Mouse (Mus musculus): Measurements from ENCODE around the gene Sae1. TPM values are rescaled to one million over a fixed set of nuclear protein-coding genes. Genes with fewer than 3 reads are reported as not detected.

The Sae1 gene
- polyA plus RNA-seq (2015; fragmentation: Illumina TruSeq; extraction: RNeasy Lipid Tissue Mini Kit (QIAGEN cat#74804); ENCODE audit: insufficient read depth, low read depth, low replicate concordance), result 10.5 TPM

DNA sequence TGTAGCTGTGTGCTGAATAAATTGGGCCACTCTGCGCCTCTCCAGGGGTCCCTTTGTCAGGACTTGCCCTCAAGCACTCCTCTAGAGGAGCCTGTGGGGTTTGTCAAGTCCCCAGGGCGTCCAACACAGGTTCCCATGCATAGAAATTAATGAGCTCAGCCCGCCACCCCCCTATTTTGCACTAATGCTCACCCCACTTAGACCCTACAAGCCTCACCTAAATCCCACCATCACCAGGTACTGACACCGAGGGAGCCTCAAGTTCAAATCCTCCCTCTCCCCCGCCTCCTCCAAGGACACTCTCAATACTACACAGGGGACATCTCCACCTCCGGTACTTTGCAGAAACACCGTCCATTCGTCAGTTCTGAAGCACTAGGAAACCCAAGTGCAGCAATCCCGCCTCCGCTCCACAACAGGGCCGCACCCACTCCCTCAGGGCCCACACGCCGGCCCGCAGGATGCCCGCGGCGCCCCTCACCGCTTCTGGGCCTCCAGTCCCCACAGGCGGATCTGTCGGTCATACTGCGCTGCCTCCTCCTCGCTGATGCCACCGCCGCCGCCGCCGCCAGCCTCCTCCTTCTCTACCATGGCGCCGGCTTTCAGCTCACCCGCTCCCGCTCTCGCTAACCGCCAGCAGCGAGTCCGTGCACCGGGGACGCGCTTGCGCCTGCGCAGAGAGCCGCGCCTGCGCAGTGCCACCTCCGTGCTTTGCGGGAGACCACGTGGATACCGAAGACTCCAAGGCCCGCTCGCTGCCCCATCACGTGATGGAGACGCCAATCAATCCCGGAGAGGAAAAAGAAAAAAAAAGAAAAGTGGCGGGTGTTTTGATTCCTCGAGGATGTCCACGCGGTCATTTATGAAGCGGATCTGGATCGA is at the start of gene Sae1:
Sae1 (minus strand) TSS at position 647 of the 882 bp plus-strand sequence.

DNA sequence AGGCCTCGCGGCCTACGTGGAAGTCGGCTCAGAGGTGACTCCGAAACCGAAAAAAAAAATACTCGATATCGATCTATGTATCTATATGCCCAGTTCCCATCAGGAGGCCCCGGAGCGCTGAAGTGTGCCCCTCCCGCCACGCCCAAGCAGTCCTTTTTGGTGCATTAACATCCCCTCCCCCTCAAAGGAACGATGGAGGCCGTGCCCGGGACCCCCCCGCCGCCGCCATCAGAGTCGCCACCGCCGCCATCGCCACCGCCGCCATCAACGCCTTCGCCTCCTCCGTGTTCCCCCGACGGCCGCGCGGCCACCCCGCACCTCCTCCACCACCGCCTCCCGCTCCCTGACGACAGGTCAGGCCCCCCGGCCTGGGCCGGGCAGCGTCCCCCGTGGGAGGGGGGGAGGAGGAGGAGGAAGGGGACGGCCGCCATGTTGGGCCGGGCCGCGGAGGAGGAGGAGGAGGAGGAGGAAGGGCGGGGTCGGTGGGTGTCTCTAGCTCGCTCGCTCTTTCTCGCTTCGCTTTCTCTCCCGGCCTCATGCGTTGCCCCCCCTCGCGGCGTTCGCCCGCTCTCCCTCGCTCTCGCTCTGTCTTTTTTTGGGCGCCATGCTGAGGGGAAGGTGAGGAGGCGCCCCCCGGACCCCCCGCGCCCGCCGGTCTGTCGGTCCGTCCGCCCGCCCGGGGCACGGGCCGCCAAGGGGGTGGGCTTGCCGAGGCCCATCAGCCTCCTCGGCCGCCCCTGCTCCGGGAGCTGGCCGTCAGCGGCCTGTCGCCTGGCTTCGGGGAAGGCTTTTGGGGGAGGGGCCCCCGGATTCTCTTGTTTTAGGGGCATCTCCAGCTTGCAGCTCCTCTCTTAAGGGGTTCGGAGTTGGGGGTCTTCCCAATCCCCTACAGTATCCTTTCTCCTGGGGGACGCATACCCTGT is 13.3 kb upstream of the Sae1 start, which contains the start of gene Zc3h4:
Zc3h4 (plus strand) TSS at position 222 of the 923 bp plus-strand sequence.

DNA sequence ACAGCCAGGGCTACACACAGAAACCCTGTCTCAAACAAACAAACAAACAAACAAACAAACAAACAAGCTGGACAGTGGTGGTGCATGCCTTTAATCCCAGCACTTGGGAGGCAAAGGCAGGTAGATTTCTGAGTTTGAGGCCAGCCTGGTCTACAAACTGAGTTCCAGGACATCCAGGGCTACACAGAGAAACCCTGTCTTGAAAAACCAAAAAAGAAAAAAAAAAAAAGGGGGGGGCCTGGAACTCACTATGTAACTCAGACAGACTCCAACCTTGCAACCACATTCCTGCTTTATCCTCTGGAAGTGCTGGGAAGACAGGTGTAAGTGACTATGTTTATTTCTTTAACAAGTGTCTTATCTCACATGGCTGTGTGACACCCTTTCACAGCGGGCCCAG is 79.5 kb downstream of the Sae1 start, which contains the start of gene Bbc3:
Bbc3 (plus strand) TSS at position 301 of the 400 bp plus-strand sequence.

DNA sequence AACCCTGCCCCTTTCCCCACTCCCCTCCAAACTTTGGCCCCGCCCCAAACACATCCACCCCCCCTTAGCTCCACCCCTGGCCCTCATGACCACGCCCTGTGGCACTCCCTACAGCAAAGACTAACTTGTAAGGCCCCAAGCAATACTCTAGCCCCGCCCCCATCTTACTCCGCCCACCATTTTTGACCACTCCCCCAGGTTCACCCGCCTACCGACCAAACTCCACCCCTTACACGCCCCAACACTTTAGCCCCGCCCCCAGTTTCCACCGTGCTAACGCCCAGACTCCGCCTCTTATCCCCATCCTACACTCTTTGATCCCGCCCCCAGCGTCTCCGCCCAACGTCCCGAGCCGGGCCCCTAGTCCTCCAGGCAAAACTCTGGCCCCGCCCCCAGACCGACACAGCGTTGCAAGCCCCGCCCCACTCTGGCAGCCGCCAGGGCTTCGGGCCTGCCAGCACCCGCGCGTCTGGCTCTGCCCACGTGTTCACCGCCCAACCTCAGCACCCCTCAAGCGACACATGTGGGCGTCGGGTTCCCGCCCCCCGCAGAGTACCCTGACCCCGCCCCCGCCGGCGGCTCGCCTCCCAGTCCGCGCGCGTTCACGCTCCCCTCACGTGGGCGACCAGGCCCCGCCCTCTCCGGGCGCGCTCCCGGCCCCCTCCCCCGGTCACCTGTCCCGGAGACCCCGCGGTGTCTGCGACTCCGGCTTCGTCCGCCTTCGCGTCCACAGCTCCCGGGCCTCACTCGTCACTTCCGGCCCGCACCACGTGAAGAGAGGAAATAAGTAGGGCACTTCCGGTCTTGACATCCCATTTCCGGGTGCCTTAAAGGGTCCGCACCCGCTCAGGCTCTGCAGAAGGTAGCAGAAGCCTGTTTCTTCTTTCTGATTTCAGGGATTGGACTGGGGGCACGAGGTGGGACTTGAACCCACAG is 101.3 kb downstream of the Sae1 start, which contains the start of gene Ccdc9:
Ccdc9 (minus strand) TSS at position 770 of the 936 bp plus-strand sequence.

DNA sequence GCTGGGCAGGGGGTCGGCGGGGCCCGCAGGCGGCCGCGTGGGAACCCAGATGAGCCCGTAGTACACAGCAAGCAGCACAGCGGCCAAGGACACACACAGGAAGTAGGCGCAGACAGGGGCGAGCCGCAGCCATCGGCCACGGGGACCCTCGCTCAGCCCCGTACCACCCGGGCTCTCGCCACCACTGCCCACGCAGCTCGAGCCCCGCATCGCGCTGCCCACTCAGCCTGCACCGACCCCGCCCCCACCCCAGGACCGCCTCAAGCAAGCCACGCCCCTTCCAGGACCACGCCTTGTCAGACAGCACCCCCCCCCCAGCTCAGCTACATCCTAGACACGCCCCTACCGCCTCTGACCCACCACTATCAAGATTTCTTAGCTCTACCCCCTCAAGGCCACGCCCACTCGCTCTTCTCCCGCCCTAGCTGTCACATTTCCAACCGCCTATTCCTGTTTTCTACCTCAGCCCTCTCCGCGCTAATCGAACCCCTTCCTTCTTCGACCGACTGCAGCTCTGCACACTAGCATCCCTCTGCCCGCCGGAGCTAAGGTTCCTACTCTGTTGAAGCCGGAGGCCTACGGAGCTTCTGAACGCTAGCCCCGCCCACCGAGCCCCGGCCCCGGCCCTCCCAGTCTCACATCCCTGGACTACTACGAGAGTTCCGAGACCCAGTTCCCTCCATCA is 114.4 kb downstream of the Sae1 start, which contains the start of gene Inafm1:
Inafm1 (minus strand) TSS at position 537 of the 685 bp plus-strand sequence.

Other genes starting within 250 kb of the Sae1 start
- gene Meis3, start 212.7 kb downstream of the Sae1 start, polyA plus RNA-seq (2015; fragmentation: Illumina TruSeq; extraction: RNeasy Lipid Tissue Mini Kit (QIAGEN cat#74804); ENCODE audit: insufficient read depth, low read depth, low replicate concordance), result 13.5 TPM
- gene Dhx34, start 165.8 kb downstream of the Sae1 start, polyA plus RNA-seq (2015; fragmentation: Illumina TruSeq; extraction: RNeasy Lipid Tissue Mini Kit (QIAGEN cat#74804); ENCODE audit: insufficient read depth, low read depth, low replicate concordance), result 40.3 TPM
- 0.31 TPM for gene C5ar2, start 143.7 kb downstream of the Sae1 start, polyA plus RNA-seq (2015; fragmentation: Illumina TruSeq; extraction: RNeasy Lipid Tissue Mini Kit (QIAGEN cat#74804); ENCODE audit: insufficient read depth, low read depth, low replicate concordance)
- 2.8 TPM for gene C5ar1, start 128.3 kb downstream of the Sae1 start, polyA plus RNA-seq (2015; fragmentation: Illumina TruSeq; extraction: RNeasy Lipid Tissue Mini Kit (QIAGEN cat#74804); ENCODE audit: insufficient read depth, low read depth, low replicate concordance)
- 6.4 TPM for gene Inafm1, start 114.2 kb downstream of the Sae1 start, polyA plus RNA-seq (2015; fragmentation: Illumina TruSeq; extraction: RNeasy Lipid Tissue Mini Kit (QIAGEN cat#74804); ENCODE audit: insufficient read depth, low read depth, low replicate concordance)
- 24.6 TPM for gene Ccdc9, start 101.0 kb downstream of the Sae1 start, polyA plus RNA-seq (2015; fragmentation: Illumina TruSeq; extraction: RNeasy Lipid Tissue Mini Kit (QIAGEN cat#74804); ENCODE audit: insufficient read depth, low read depth, low replicate concordance)
- gene Bbc3, start 79.4 kb downstream of the Sae1 start, polyA plus RNA-seq (2015; fragmentation: Illumina TruSeq; extraction: RNeasy Lipid Tissue Mini Kit (QIAGEN cat#74804); ENCODE audit: insufficient read depth, low read depth, low replicate concordance), result 7.1 TPM
- gene Zc3h4, start 13.1 kb upstream of the Sae1 start, polyA plus RNA-seq (2015; fragmentation: Illumina TruSeq; extraction: RNeasy Lipid Tissue Mini Kit (QIAGEN cat#74804); ENCODE audit: insufficient read depth, low read depth, low replicate concordance), result 10.2 TPM
- 25.5 TPM for gene Tmem160, start 65.0 kb upstream of the Sae1 start, polyA plus RNA-seq (2015; fragmentation: Illumina TruSeq; extraction: RNeasy Lipid Tissue Mini Kit (QIAGEN cat#74804); ENCODE audit: insufficient read depth, low read depth, low replicate concordance)
- not detected for gene Npas1, start 89.9 kb upstream of the Sae1 start, polyA plus RNA-seq (2015; fragmentation: Illumina TruSeq; extraction: RNeasy Lipid Tissue Mini Kit (QIAGEN cat#74804); ENCODE audit: insufficient read depth, low read depth, low replicate concordance)
- gene Arhgap35, start 227.2 kb upstream of the Sae1 start, polyA plus RNA-seq (2015; fragmentation: Illumina TruSeq; extraction: RNeasy Lipid Tissue Mini Kit (QIAGEN cat#74804); ENCODE audit: insufficient read depth, low read depth, low replicate concordance), result 4.2 TPM

Data from pancreas, adult 10 weeks (tissue).